Mouse (Mus musculus): ENCODE data around the gene Zfp119b.

Zfp119b gene

DNA sequence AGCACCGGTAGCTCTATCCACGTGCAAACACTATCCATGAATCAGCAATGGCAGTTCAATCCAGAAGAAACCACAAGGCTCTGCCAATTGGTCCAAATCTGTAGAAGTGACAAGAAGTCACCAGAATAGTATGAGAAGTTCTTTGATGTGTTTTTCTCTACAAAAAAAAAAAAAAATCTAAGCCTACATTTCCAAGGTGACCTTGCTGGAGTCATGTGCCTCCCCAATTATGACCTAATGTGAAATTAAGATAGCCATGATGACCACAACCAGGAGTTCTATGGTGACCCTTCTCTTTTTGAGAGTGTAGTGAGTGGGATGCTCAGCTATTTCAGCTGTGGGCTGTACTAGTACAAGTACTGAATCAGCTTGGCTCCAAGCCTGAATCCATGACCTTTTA is at the start of gene Zfp119b:
TSS of gene Zfp119b (minus strand) at position 101 of the 400 bp plus-strand sequence.
- DNase-seq (ENCODE audit: low read depth, low spot score): no peak

GRCm38 (mm10) chr17:55996007-55996406 is 46.7 kb upstream of the Zfp119b start:
- no peak for DNase-seq (ENCODE audit: low read depth, low spot score)

DNA sequence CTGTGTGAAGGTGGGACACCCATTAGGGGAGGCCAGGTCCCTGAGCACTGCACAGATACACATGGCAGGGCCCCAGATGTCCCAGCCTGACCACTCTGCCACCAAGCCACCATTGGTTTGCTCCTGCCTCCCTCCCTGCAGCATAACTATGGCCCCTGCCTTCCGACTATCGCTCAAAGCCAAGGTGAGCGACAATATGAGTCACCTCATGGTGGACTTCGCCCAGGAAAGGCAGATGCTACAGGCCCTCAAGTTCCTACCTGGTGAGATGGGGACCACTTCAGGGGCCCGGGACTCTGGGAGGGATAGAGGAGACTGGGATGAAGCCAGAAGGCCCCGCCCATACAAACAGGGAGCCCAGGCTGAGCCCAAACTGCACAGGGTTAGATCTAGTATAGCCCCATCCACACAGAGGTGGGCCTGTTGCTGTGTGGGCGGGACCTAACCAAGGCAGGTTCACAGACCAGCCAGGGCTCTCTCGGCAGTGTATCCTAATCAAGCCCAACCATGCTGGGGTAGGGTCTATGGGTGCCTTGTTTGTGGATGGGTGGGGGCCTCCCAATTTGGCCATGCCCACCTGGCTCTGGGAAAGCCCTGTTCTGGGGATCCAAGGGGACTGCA is 41.1 kb upstream of the Zfp119b start:
- DNase-seq (ENCODE audit: low read depth, low spot score): no peak

DNA sequence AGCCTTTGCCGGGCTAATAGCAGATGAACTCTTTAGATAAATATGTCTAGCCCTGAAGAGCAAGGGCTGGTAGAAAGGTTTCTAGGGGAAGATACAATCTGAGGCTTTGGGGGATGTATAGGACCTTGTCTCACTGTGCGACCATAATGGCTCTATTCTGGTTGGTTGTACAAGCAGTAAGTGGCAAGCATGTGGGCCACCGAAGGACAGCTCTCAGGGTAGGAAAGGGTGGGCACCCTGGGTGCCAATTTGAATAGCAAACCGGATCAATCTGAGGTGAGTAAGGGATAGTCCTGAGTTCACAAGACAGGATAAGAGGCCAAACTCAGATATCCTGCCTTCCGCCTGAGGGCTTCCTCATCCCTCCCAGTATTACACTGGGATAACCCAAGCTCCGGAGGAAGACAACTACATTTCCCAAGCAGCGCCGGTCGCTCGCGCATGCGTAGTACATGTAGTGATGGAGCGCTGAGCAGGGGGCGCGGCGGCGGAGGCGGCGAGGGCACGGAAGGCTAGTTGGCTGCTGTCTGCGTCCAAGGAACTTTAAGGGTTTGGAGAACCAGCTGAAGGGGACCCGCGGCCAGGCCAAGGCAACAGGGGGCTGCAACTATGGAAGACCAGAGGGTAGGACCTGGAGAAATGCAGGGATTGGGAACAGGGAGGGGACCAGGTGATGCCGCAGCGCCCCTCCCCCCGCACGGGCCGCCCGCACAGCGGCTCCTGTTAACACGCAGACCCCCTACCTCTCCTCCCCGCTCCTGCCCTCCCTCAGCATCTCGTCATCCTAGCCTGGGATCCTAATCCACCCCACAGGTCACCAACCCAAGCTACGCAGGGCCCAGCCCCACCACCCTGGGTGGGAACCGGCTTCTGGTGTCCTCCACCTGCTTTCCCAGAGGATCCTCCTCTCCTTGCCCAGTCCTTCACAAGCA is 37.0 kb upstream of the Zfp119b start, which contains the start of gene Fsd1:
TSS of gene Fsd1 (plus strand) at position 480 of the 932 bp plus-strand sequence.
- DNase-seq (ENCODE audit: low read depth, low spot score): no peak

DNA sequence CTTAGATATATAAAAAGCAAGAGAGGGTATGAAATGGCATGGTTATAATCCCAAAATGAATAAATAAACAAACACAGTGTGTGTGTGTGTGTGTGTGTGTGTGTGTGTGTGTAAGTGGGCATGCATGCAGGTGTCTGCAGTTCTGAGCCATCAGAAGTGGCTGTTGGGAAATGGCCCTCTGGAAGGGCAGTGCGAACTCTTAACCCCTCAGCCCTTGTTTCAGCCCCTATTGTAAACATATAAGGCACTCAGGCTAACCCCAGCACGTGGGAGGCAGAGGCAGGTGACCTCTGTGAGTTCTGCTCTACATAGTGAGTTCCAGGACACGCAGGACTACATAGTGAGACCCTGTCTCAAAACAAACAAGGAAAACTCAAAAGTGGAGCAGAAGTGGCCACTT is 28.0 kb upstream of the Zfp119b start:
- DNase-seq (ENCODE audit: low read depth, low spot score): no peak

DNA sequence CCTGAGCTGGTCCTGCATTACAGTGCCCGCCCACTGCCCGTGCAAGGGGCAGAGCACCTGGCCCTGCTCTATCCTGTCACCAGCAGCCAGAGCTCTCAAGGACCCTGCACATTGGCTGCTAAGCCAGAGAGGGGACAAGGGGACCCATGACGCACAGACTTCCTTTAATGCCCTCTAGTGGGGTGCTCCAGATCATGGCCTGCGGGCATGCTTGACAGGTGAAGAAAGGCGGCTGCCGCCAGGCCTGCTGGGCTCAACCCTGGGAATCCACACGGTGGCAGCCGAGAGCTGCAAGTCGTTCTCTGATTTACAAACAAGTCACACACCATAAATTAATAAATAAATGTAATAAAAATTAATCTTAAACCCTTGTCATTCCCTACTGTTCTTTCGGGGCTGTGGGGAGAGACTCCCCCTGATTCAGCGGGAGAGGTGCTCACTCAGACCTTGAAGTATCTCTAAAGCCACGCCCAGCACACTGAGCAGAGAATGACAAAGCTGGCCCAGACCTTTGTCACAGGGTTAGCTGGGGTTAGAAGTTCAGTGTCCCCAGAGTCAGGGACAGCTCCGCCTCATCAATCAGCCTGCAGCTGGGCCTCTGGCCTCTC is 27.1 kb upstream of the Zfp119b start:
- DNase-seq (ENCODE audit: low read depth, low spot score): peak; percentile 79

DNA sequence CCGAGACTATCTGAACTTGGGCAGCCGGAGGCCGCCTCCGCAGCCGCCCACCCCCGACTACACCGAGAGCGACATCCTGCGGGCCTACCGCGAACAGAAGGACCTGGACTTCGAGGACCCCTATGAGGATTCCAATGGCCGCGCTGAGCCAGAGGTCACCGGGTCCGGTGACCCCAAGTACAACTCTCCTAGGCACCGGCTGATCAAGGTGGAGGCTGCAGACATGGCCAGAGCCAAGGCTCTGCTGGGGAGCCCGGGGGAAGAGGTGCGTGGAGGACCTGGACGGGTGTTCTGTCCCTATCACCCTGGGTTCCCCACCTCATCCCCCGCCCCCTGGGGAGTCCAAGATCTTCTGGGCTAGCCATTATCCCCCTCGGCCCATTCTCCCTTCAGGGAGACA is 22.2 kb upstream of the Zfp119b start:
- no peak for DNase-seq (ENCODE audit: low read depth, low spot score)

- no peak for DNase-seq (ENCODE audit: low read depth, low spot score)
Measured at GRCm38 (mm10) chr17:55969966-55970891, 20.9 kb upstream of the Zfp119b start, which contains the start of gene Shd. TSS of gene Shd (plus strand) at chr17:55970467.

- DNase-seq (ENCODE audit: low read depth, low spot score): no peak
Measured at GRCm38 (mm10) chr17:55969560-55969959, 20.3 kb upstream of the Zfp119b start.

GRCm38 (mm10) chr17:55968210-55968609 is 18.9 kb upstream of the Zfp119b start:
- no peak for DNase-seq (ENCODE audit: low read depth, low spot score)

DNA sequence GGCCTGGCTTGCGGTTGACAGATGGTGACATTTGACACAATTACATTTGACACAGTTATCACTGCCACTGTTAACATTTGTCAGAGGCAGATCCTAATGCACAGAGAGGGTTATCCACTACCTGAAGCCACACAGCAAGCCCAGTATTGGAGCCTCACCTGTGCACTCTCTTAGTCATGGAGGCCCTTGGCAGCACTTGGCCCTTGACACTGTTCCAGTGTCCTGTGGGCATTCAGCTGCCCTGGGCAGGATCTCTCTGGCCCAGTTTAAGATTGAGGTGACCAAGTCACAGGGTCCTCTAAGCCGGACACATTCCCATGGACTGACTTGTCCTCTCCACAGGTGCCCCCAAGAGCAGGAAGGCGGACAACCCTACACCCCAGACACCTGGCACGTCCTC is 17.9 kb upstream of the Zfp119b start:
- DNase-seq (ENCODE audit: low read depth, low spot score): no peak

DNA sequence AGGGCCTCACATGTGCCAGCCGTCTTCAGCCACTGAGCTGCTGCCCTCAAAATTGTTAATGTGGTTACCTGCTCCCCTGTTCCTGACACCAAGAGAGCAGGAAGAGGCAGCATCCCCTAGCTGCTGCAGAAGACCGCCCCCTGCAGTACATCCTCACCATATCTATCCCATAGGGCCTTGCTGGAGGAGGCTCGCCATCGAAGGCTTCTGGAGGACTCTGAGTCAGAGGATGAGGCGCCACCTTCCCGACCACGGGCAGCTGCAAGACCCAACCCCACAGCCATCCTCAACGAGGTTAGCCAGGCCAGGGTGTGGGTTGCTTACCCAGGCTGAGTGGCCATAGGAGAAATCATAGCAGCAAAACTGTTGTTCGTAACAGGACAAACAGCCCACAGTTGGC is 15.7 kb upstream of the Zfp119b start:
- DNase-seq (ENCODE audit: low read depth, low spot score): no peak

- no peak for DNase-seq (ENCODE audit: low read depth, low spot score)
Measured at GRCm38 (mm10) chr17:55964496-55964895, 15.2 kb upstream of the Zfp119b start.

DNA sequence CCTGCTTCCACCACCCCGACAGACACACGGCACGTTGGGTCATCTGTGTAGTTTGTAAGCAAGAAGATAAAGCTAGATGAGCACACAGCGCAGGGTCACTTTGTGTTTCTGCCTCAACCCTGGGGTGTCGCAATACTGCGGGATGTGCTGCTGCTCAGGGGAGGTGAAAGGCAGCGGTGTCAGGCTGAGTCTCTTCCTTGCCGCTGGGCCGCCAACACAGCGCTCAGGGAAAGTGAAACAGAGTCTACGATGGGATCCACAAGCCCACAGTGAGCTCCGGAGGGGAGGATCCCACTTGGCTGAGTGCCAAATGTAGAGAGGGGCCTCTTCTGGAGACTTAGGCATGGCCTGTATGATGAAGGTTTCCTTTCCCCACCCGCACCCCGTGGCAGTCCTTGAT is 13.9 kb upstream of the Zfp119b start:
- DNase-seq (ENCODE audit: low read depth, low spot score): no peak

- DNase-seq (ENCODE audit: low read depth, low spot score): no peak
Measured at GRCm38 (mm10) chr17:55961631-55962030, 12.3 kb upstream of the Zfp119b start.

DNA sequence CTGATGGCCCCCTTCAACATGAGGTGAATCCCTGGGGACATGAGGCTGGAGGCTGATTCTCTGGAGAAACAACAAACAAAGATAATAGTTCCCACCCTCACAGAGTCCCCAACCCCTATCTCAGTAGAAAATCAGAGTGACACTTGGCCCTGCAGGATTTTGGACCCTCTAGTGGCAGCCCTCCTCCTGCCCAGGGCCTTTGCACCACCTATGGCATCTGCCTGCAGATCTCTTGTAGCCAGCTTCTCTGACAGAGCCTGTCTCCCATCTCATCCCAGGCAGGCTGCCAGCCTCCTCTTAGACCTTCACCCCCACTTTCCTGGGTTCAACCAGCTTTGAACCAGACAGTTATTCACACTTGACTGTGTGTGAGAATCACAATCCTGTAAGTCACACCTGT is 11.5 kb upstream of the Zfp119b start:
- no peak for DNase-seq (ENCODE audit: low read depth, low spot score)

GRCm38 (mm10) chr17:55959946-55960740 is 10.8 kb upstream of the Zfp119b start:
- no peak for DNase-seq (ENCODE audit: low read depth, low spot score)

- peak; percentile 96 for DNase-seq (ENCODE audit: low read depth, low spot score)
Measured at GRCm38 (mm10) chr17:55958918-55959728, 9.8 kb upstream of the Zfp119b start, which contains the start of gene Yju2. TSS of gene Yju2 (plus strand) at chr17:55959099.

DNA sequence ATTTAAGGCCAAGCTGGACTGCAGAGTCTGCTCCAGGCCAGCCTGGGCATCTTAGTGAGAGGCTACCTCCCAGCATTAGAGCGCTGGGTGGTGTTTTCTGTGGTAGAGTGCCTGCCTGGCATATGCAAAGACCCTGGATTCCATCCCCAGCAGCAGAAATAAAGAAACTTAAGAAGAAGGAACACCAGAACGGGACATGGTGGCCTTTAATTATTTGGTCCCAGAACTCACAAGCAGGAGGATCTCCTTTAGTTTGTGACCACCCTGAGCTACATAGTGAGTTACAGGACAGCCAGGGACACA is 9.2 kb upstream of the Zfp119b start:
- DNase-seq (ENCODE audit: low read depth, low spot score): no peak
